Mouse (Mus musculus): ENCODE results near the gene Pcnx.
"Not testable (repeated sequence)": the region's sequence is repeated elsewhere in the genome, so short reads cannot be mapped to it uniquely, and the experiment has no call there.

The Pcnx gene

DNA sequence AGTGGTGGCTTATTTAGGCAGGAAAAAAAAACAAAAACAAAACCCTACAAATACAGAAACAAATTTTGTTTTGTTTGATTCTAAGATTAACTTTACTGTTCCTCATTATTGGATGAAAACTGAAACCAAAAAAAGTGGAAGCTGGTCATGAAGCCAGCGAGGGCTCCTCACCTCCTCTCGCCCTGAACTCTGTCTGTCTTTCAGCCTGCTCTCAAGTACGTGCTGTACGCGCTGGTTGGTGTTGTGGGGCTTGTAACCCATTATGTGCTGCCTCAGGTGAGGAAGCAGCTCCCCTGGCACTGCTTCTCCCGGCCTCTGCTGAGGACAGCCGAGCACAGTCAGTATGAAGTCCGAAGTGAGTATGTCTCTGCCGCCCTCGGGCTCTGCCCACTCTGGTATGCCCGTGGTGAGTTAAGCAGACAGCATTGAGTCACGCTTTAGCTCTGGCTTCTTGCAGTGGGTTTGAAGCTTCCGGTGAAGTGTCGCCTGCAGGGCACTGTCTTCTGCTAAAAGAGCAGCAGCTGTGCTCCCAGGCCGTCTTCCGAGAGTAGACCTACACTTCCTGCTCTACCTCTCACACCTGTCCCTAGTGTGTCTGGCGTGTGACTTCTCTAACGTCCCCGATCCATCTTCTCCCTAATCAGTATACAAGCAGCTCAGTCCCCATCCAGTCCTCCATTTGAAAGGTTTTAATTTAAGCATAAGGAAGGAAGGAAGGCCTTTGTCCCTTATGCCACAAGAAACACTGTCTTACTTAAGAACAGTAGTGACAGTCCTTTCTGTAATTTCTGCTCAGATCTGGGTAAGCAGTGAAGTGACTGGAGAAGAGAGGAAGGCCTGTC, 111.4 kb downstream of the Pcnx start:
- peak; percentile 46 for DNase-seq (ENCODE audit: low spot score)

DNA sequence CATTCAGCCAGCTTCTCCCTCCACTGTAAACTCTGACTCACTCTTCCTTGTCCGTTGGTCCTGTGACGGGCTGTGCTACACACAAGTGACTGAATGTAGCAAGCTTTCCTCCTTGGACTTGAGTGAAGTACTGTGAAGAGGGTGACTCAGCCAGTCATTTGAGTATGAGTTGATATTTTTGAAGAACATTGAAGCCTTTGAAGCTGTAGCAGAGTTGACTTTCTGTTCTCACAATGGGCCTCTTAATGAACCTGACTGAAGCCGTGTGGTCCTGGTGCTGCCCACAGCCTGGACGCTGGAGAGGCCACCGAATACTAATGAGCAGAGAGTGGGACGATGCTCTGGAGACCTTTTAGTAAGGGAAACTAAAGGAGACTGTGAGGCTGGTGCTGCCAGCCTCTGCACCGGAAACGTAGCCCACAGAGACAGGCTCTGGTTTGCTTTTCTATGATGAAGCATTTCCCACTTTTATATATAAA, 112.1 kb downstream of the Pcnx start:
- no peak for DNase-seq (ENCODE audit: low spot score)

DNA sequence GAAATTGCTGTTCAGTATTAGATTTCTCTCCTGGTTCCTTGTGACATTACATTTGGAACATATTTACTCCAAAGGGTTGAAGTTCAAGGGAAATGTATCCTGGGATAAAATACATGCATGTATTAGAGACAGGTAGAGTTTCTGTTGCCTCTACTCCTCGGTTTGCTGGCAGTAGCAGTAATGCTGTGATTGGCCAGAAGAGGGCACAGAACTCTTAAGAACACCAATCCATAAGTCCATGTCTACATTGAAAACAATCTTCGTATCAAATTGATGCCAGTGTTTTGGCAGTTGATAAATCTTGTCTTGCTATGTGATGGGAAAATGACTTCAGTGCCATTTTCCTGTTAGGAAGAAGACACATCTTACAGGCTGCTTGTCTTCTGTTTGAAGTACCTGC, 115.0 kb downstream of the Pcnx start:
- DNase-seq (ENCODE audit: low spot score), result no peak

DNA sequence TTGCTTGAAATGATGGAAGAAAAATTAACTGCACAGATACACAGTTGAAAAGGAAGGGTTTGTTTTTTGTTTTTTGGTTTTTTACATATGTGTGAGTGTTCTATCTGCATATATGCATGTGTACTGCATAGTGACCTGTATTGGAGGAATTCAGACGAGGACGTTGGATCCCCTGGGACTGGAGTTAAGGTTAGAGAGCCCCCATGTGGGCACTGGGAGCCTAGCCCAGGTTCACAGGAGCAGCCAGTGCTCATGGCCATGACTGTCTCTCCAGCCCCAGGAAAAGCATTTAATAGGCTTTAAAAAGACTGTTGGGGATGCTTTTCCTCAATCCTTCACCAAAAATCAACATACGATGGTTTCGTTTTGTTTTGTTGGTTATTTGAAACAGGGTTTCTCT, 117.5 kb downstream of the Pcnx start:
- no peak for DNase-seq (ENCODE audit: low spot score)

DNA sequence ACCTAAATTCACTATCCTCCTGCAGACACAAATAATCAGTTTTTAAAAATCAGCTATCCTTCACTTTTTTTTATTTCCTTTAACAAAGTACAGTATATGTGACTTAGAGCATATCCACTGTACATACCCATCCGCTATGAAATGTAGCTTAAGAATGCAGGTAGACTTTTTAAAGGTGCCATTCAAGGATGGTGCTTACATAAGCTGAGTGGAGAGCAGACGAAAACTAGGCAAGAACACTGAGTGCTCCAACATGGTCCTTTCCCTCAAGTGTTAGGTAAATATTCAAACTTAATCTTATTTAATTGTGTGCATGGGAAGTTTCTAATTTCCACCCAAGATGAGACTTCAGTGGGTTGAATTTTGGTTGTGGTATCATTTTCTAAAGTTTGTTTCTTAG, 119.5 kb downstream of the Pcnx start:
- no peak for DNase-seq (ENCODE audit: low spot score)

DNA sequence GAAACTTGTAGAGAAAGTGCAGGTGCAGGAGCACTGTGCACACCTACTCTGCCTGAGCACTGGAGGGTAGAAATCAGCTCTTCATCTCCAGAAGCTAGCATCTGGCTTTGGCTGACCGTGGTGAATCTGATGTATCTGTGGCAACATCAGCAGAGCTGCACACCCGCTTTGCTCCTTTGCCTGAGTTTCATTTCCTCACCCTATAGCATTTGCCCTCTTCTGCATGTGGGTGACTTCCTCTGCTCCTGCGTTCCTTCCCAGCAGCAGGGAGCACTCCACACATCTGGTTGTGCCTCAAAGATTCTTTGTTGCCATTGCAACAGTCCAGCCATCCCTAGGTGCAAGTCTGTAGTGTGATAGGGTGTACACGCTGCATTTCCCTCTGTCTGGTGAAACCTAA, 132.3 kb downstream of the Pcnx start:
- DNase-seq (ENCODE audit: low spot score), result no peak

DNA sequence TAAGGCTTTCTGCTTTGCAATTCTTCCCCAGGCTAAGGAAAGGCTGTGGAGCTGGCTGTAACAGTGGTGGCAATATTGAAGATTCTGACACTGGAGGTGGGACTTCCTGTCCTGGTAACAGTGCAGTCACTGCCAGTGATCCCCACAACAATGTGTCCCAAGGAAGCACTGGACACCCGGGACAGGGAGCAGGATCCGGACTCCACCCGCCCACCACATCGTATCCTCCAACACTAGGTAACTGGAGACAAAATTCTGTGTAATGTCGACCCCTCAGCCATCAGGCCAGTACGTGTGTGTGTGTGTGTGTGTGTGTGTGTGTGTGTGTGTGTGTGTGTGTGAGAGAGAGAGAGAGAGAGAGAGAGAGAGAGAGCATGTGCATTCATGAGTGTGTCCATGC, 133.2 kb downstream of the Pcnx start:
- DNase-seq (ENCODE audit: low spot score), result no peak

DNA sequence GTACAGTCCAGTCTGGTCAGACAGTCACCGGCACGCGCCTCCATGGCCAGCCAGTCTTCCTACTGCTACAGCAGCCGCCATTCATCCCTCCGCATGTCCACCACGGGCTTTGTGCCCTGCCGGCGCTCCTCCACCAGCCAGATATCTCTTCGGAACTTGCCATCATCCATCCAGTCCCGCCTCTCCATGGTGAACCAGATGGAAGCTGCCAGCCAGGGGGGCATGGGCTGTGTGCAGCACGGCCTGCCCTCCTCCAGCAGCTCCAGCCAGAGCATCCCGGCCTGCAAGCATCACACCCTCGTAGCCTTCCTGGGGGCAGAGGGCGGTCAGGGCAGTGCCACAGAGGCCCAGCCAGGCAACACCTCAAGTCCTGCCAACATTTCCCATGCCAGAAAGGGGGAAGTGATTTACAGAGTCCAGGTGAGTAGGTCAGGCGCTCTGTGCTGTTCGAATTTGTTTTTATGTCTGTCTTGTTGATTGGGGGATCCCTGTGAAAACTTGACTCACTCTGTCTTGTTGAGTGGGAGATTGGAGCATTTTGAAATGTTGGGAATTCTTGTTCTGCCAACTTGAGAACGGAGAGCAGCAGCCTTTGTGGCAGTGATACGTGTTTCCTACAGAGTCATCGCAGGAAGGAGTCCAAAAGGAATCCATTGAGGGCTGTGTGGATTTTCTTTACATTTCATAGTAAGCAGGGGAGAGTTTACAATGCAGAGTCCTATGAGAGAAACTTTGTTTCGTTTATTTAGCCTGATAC, 135.3 kb downstream of the Pcnx start:
- no peak for DNase-seq (ENCODE audit: low spot score)

DNA sequence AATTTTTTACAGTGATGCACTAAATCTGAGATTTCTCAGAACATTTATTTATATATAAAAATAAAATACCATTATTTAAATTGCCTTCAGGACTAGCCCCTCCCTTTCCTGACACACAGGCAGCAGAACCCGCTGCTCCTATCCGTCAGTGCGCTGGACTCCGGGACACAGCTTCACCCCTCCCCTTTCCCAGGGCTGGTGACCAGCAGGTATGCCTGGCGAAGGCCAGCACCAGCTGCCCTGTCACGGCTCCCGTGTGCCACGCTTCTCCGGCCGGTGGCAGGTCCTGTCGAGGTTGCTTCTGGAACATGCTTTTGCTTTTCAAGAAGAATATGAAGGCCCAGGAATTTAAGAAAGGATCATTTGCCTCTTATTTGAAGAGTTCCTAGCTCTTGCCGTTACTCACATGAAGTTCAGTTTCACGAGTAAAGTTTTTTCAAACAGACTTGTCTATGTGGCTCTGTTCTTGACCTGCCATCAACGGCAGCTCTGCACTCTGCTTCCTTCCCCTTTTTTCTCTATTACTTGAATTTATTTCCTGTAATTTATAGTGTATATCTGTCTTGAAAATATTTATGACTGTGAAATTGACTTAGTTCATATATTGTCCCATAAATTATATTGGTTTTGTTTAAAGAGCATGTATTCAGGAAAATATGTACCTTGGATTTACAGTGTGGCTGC, 137.0 kb downstream of the Pcnx start:
- no peak for DNase-seq (ENCODE audit: low spot score)

DNA sequence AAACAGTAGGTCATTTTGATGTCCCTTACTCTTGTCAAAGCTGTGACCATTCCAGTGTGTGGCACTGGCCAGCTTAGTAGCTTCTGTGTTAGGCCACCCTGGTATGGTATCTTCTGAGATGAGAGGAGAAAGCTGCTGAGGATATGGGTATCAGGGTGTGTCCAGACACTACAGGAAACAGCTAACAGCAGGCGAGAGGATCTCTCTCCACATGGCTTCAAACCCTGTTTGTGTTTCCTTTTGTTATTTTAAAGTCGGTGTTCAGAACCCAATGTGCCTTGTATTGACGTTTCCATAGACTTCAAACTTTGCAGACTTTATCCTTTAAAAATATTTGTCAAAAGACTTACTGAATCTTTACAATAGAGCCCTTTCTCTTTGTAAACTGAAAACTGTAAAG, 137.7 kb downstream of the Pcnx start:
- no peak for DNase-seq (ENCODE audit: low spot score)

DNA sequence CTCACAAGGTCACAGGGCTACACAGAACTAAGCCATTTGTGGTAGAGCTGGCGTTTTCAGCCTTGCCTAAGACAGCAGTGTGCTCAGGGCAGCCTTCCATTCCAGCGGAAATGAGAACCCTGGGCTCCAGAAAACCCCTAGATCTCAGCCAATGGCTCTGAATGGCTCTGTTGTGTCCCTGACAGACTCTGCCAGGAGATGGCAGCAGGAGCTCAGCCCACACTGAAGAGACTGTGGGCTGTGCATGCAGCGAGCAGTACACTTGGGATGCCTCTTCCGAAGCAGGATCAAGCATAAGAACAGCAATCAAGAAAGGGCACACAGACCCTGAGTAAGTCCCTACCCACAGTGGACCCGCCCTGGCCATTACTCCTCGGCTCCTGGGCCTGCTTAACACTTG, 142.9 kb downstream of the Pcnx start:
- DNase-seq (ENCODE audit: low spot score), result not testable (repeated sequence)

DNA sequence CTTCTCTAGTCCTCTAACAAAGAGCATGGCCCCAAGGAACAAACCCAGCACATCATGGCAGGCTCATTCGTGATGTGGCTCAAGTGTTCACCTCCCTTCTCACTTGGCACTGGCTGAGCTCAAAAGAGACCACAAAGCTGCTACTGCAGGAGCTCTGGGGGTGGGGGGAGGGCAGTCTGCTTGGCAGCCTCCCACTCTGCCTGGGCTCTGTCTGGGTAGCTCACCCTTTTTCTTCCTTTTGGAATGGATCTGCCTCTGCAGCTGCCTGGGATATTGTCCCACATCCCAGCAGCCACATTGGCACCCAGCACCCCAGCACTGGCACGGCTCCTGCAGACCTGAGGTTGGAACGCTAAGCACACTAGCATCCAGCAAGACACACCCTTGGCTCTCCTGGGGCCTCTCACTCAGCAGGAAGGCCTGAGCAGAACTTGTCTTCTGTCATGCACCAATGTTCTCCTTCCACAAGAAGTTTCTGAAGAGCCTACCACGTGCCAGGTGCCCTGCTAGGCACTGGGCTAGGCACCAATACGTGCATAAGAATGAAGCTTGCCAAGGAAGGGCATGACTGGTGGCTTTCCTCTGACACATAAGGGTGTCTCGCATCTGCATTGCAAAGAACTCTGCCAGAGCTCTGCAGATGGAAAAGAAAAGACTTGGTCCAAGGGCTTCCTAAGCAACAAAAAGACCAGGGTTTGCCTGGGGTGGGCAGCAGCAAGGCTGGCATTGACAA, 166.2 kb downstream of the Pcnx start:
- not testable (repeated sequence) for DNase-seq (ENCODE audit: low spot score)

DNA sequence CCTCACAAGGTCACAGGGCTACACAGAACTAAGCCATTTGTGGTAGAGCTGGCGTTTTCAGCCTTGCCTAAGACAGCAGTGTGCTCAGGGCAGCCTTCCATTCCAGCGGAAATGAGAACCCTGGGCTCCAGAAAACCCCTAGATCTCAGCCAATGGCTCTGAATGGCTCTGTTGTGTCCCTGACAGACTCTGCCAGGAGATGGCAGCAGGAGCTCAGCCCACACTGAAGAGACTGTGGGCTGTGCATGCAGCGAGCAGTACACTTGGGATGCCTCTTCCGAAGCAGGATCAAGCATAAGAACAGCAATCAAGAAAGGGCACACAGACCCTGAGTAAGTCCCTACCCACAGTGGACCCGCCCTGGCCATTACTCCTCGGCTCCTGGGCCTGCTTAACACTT, 173.7 kb downstream of the Pcnx start:
- not testable (repeated sequence) for DNase-seq (ENCODE audit: low spot score)

DNA sequence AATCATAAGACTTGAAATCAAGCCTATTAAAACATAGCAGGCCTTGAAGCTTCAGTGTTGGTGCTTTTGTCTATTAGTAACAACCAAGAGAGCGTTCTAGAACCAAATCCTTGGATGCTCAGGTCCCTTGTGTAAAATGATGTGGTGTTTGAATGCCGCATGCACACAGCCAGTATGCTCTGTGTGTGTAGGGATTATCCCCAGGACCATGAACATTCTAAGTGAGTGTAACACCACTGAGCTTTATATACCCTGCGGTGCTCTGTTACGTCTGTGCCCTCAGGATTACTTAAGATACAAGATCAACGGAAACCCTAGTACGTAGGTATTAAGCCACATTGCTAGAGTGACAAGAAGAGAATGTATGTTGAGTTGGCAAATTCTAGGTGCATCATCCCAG, 174.2 kb downstream of the Pcnx start:
- DNase-seq (ENCODE audit: low spot score), result not testable (repeated sequence)

DNA sequence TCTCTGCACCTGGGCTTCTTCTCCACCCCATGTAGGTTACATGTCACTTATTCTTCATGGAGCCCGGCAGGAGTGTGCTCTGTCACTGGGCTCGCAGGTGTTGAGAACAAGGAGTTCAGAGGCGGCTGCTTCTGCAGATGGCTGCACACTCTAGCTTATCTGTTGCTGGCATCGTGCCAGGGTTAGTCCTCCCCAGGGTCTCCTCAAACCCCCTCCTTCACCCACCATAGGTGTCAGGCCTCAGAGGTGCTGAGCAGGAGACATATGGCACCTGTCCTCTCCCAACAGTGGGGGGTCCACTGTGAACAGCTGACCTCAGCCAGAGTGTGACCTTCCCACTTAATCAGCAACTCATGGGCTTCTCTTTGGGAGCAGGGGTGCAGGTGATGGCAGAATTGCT, 184.3 kb downstream of the Pcnx start:
- not testable (repeated sequence) for DNase-seq (ENCODE audit: low spot score)
